Mouse (Mus musculus) cerebellum, adult 18-20 months (tissue): ENCODE measurements around the gene Gpr89.

Experiments
- DNase-seq, 2 experiments: peaks; one replicate each; pipeline ENCODE4 v3.0.0; 2021

Gene Gpr89

DNA sequence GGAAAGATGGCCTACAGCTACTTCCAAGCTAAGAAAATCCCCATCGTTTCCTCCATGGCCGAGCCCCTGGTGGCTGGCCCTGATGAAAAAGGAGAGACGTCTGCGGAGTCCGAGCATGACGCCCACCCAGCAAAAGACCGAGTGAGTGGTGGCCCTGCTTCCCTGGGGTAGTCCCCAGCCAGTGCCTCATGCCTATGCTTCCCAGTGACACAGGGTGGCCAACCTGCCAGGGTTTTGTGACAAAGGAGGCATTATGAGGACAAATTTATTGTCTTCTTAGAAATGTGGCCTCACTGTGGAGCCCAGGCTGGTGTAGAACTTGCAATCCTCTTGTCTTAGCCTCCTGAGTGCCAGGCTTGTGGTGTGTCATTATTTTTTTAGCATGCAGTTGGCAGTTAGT lies 36.1 kb downstream of the Gpr89 start:
- DNase-seq, result no peak

DNA sequence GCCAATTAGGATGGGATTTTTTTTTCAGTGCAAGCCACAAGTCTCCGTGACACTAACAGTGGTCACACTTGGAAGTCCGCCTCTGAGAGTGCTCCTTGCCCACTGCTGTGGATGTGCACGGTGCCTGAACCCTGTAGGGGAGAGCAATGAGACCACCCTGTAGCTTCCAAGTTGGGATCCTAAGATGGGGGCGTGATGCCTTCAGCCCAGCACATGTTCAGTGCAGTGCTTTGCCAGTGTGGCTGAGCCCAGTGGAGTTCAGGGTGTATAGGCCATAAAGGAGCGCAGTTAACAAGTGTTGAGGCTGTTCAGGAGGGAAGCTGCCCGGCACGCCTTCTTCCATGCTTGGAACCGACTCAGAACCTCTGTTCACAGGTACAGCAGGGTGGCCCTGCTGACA lies 36.6 kb downstream of the Gpr89 start:
- DNase-seq, result no peak

DNA sequence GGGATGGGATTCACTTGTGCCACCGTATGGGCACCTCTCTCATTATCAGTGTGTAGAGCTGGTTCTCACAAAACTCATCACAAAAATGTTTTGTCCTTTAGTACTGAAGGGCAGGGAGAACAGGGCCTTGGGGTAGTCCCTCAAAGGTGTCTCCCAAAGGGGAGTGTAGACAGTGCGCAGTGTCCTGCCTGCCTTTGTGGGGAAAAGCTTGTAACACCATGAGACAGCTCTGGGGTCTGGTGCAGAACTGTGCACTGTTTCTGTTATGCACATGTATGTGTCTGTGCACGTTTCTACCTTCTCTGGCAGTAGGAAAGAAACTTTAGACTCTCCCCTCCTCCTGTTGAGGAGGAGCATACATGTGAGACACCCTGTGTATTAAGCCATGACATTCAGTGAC lies 37.3 kb downstream of the Gpr89 start:
- no peak for DNase-seq

DNA sequence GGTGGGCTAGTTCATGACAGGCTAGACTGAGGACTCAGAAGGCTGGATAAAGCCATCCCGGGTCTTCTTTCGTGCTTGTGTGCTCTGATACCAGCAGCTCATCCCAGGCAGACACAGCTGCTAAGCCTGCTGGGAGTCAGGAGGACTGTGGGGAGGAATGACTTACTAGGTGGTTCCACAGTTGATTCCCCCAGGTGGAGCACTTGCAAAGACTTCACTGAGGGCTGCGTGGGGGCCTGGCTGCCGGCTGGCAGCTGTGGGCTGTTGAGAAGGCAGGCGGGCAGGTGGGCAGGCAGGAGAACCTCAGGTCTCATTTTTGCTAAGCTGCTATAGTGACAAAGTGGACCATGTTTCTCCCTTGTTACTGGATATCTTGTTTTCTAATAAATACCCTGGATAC lies 44.6 kb downstream of the Gpr89 start:
- DNase-seq, result no peak

DNA sequence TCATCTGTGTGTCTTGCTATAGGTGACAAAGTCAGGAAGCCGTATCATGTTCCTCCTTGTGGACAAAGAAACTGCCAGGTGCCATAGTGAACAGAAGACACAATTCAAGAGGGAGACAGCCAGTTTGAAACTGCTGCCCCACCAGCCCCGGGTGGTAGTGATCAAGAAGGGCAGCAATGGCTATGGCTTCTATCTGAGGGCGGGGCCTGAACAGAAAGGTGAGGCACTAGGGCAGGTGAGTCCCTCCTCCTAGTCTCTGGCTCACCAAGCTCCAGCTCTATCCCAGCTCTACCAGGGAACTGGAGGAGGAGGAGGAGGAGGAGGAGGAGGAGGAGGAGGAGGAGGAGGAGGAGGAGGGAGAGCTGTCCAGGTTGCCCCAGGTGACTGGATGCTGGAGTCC lies 49.3 kb downstream of the Gpr89 start:
- no peak for DNase-seq

DNA sequence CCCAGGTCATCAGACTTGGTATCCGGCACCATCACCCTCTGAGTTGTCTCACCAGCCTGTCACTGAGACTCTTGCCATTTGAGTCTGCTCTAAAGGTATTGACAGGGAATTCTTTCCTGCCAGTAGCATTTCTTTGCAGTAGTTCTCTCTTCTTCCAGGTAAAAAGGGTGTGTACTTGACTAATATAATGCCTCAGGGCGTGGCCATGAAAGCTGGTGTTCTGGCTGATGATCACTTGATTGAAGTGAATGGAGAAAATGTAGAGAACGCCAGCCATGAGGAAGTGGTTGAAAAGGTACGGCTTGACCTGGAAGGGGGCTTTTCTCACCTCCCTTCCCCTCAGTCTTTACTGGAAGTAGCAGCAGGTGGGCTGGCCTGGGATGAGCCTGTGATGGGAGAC lies 50.8 kb downstream of the Gpr89 start:
- no peak for DNase-seq

DNA sequence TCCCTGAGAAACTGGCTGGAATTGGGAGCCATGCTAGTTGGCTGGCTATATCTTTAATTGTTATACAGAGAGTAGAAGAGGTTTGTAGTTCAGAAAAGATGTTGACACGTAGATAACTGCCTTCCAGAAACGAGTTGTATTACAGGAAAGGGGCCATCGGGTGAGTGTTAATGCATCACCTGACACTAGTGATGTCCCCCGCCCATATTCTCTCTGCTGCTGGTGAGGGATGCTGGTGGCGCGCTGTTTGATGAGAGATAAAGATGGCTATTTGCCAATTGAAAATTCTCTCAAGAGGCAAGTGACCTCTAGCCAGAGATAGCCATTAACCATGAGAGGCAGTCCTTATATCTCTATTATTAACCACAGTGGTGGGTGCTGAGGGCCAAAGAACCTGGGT lies 52.6 kb downstream of the Gpr89 start:
- DNase-seq, result no peak

DNA sequence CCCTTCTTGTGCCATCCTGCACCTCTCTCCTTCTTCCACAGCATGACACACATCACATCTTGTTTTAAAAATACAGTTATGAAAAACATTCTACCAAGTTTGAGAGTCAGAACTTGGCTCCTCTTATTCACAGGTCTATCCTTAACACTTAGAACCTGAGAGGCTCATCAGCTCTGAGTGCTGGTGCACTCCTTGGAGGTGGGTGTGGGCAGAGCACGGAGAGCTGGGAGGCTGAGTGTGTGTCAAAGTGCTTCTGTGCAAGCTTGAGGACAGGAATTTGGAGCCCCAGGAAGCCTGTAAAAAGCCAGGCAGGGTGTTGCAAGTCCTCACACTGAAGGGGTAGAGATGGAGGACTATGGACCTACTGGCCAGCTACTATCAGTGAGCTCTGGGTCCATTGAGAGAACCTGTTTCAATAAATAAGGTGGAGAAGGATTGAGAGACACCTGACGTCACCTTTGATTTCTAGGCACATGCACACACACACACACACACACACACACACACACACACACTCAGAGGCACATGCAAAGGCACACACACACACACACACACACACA lies 55.9 kb downstream of the Gpr89 start:
- no peak for DNase-seq

DNA sequence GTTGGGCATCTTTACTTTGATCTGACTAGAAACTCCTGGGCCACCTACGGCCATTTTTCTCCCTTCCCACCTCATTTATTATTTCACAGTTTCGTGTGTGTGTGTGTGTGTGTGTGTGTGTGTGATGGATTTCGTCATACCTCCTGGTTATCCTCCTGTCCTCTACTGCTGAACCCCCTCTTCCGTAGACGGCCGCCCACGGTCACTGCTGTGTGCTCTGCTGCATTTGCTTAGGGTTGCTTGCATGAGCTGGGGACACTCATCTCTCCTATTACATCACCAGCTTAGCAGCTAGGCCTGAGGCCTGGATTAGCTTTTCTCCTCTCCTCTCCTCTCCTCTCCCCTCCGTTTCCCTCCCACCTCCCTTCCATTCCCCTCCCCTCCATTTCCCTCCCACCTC lies 56.7 kb downstream of the Gpr89 start:
- DNase-seq, result no peak

DNA sequence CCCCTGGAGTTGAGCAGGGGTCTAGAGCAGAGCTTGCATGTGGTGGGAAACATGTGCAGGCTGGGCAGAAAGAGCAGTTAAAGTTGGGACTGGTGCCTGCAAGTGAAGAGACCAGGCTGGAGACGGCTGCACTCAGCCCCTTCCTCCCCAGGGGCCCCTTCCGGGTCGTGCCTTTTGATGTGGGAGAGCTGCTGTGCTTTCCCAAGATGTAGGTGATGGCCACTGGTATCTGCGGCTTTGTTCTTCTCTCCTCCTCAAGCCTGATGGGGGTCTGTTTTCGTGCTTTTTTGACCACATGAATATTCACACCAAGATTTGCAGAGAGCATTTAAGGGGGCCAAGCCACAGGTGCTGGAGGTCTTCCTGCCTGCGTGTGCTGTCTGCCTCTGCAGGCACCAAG lies 57.5 kb downstream of the Gpr89 start:
- no peak for DNase-seq

DNA sequence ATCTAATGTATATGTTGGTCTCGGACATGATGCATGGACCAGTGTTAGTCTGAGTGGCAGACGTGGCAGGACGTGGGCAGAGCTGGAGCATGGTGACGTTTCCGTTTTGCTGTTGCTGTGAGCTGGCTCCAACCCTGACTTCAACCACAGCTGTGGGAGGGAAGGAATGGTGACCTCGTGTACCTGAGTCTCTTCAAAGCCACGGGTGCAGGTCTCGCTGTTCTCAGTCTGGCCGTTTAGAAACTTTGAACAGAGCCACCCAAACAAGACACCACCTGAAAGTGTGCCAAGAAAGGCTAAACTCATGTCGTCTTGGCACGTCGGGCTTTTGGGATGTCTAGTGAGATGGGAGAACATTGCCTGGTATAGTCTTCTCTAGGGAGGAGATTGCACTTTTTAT lies 58.2 kb downstream of the Gpr89 start:
- DNase-seq, result no peak

DNA sequence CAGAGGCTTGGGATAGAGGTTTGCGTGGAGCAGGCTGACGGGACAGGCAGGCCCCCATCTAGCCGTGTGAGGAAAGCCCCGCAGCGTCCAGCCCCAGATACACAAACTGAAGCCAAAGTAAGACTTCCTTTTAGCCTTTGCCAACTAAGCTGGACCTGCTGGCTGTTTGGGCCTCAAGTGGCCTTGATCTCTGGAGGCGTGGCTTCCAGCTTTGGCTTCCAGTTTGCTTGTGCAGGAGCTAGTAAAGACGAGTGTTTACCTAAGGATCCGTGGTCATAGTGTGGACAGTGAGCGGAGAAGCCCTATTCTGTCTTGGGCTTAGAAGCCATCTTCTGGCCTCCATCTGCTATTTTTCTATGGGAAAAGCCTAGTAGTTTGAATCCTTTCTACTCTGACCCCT lies 59.3 kb downstream of the Gpr89 start:
- DNase-seq, result no peak

DNA sequence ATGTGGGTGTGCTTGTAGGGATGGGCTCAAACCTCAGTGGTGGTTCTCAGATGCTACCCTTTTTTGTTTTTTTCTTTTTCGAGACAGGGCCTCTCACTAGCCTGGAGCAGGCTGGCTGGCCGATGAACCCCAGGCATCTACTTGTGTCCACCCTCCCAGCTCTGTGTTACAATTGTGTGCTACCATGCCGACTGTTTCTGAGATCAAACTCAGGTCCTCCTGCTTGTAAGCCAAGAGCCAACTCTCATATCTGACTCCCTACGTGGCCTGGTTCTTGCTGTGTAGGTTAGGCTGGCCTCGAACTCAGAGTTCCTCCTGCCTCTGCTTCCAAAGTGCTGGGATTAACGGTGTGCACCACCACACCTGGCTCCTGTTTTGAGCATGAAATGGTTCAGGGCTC lies 60.0 kb downstream of the Gpr89 start:
- no peak for DNase-seq

DNA sequence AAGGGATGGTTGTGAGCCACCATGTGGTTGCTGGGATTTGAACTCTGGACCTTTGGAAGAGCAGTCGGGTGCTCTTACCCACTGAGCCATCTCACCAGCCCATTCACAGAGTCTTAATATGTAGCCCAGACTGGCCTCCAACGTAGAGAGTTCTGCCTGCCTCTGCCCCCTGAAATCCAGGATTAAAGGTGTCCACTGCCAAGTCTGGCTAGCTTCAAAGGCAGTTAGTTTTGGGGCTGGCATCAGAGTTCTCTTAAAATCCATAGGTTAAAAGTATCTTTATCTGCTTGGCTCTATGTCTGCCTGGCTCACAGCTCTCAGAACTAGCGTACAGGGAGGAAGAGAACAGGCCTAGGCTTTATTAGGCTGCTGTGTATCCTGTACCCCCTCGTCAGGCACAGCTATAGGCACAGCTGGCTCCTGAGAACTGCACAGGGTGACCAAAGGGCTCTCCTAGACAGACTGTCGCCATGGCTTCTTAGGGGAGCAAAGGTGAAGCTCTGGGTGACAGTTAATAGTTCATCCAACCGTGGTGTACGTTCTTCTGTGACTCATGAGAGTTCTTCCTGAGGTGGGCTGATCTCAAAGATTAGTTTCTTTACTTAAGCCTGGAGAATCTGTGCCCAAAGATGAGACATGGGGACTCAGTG lies 66.0 kb downstream of the Gpr89 start:
- no peak for DNase-seq

DNA sequence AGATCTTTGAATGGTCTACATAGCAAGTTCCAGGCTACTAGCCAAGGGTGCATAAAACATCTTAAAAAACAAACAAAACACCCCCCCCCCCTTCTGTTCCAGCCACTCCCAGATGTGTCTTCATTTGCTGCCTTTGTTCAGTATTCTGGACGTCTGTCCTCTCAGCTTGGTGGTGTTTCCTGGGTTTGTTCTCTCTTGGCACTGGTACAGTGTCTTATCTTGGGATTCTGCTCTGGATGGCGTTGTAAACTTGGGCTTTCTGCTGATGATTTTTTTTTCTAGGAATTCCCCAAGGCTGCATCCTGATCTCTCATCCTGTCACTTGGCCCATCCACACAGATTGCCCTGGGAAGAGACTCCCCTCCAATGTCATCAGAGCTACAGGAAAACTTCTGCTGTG lies 68.7 kb downstream of the Gpr89 start:
- DNase-seq, result no peak

DNA sequence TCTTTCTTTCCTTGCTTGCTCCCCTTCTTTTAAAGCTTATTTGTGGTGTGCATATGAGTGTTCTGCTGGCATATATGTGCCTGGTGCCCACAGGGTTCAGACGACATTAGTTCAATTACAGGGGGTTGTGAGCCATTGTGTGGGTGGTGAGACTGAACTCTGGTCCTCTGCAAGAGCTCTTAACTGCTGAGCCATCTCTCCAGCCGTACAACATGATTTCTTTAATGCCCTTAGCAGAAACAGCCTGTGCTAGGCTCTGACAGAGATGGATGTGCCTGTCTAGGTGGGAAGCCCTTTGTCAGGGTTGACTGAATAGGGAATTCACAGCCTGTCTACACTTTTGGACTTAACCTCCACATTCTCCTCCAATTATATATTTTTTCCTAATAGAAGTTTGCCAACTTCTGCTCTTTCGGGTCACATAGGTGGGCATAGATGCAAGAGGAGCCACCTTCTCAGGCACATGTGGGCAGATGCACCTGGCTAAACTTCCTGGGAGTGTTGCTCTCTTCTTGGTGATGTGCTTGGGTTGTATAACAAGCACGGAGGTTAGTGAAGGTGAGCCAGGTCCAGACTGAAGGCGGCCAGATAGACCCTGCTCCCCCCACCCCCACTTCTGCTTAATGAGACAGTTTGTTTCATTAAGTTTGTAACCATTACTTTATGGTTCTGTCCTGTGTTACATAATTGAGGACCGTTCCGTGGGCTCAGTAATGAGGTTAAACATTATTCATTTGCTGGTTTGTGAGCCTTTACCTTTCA lies 70.4 kb downstream of the Gpr89 start:
- DNase-seq, result no peak

DNA sequence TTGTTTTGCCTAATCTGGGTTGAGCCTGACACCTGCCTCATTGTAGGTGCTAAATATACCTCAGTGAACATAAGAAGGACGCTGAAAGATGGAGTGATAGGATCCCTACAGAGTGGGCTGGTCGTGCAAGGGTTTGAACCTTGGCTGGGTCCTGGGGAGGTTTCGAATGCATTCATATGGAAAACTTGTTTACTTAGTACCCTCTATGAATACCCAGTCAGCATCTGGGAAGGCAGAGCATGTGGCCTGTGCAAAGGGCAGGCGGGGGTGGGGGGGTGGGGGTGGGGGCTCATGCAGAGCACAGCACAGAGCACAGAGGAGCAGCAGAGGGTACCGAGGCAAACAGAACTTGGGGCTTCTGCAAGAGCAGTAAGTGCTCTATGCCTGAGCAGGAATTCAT lies 72.2 kb downstream of the Gpr89 start:
- no peak for DNase-seq

DNA sequence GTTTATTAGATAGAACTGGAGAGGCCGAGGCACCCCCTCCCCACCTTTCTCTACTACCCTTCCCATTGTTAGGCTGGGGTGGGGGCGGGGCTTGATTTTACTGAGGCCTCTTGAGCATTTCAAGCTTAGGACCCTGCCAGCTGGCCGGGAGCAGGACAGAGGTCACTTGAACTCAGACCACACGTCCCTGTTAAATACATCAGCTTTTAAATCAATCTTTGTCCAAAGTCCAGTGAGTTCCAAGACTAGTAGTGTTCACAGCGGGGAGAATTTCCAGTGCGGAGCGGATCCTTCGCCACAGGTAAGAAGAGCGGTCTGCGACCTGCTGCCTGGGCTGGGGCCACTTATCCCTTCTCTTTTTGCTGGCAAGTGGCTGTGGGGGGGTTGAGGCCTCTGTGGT lies 75.3 kb downstream of the Gpr89 start:
- DNase-seq, result no peak

DNA sequence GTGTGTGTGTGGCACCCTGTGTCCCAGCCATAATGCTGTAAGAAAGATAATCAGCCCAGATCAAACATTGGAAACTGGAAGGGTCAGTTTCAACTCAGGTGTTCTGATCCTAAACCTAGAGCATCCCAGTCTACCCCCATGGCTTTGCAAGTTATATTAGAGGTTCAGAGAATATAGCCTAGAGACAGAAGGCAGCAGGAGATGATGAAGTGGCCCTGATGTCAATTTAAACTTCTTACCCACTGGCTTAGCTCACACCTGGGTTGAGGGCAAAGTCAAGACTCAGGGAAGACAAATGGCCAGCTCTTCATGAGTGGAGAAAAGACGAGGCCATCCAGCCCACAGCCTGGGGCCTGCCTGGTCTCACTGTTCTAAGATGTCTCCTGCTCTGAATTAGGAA lies 76.2 kb downstream of the Gpr89 start, which contains the start of the genes Pdzk1 and Cd160:
Gene Pdzk1, plus strand, starts transcription at position 301 of the 400 bp plus-strand sequence.
Gene Cd160, minus strand, starts transcription at position 368 of the 400 bp plus-strand sequence.
- DNase-seq, result no peak

DNA sequence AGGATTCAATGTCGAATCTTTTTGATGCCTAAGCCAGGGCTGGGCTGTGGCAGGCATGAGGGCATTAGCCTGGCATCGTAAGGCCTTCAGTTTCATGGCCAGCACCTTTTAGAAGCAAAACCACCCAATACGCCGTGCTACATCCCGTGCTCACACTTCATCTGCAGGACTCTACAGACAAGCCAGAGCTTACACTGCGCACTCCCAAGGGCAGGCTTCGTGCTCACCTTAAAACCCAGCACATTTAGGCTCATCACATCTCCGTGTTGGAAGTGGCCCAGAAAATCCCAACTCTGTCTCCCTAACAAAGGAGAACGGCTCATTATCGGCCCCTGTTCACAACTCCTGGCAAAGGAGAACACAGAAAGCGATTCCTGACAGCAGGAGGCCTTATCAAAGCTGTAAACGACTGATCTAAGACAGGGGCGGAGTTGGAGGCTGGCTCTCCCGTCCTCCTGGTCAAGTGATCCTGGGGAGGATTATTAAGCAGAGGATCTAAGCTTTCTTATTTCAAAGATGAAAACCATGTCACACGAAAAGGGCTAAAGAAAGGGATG lies 76.8 kb downstream of the Gpr89 start:
- no peak for DNase-seq

DNA sequence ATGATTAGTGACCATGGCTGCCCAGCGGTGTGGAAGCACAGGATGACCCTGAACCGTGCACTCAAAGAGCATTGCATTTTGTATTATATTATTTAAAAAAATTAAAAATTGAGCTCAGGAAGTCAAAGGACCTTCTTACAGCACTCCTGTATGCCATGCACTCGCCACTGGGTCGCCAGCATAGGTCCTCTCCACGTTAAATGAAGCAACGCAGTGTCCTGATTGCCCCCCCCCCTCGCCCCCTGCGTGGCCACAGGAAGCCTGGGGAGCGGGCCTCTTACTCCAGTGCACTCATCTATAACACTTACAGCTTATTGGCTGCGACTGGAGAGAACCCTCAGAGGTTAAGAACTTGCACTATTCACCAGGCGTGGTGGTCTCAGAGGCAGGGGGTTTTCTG lies 79.9 kb downstream of the Gpr89 start:
- no peak for DNase-seq

DNA sequence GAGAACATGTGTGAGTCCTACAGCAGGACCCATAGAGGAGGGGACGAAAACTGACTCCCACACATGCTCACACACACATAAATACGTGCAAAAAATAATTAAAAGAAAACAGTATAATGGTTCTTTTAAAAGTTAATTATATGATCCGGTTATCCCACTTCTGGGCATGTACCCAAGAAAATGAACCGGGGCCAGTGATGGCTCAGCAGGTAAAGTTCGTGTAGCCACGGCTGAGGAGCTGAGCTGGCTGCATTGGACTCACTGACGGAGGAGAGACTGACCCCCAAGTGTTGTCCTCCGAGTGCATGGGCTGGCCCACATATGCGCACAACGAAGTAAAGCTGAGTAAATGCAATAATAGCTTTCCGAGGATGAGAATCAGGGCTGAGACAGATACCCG lies 80.5 kb downstream of the Gpr89 start:
- no peak for DNase-seq

DNA sequence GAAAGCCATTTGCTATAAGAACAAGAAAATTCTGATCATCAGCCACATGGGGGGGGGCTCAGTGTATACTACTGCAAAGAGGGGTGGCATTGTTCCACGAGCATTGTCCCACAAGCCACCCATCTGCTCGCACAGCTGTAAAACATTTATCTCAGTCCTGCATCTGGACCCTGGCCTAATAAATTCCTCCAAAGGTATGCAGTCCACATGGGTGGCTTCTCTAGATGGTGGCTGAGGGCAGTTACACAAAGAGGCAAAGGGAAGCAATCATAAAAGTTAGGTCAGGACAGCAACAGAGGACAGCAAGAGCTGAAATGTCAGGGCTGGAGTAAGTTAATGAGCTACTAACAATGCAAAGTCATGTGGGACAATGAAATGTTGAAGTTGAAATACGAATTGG lies 81.4 kb downstream of the Gpr89 start:
- no peak for DNase-seq

DNA sequence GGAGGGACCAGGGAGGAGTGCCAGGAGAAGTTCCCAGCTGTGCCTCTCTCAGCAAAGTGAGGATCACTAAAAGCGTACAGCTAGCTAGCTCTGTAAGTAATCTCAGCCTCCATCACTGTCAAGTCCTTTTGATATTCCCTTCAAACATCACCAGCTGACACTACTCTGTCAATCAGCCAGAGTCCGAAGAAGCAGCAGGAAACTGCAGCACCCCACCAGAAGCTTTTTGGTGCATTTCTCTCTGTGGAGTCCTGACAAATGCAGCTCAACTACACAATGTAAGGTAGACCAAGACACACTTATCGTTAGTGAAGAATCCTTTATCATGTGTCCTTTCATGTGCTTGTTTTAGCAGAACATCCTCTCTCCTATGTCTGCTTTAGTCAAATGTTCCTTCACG lies 83.6 kb downstream of the Gpr89 start:
- no peak for DNase-seq
